Mouse (Mus musculus): ENCODE results near the gene Il6ra. TPM values are rescaled to one million over a fixed set of nuclear protein-coding genes. Genes with fewer than 3 reads are reported as not detected.

Gene Il6ra
- polyA plus RNA-seq, 1 experiment from 2014 or later, result 1.2 TPM

GRCm38 (mm10) chr3:89898011-89898410 is 15.0 kb downstream of the Il6ra start:
- no peaks in the 10 kb centered on the region for H3K36me3 ChIP-seq (ENCODE audit: control insufficient read depth, insufficient read depth, low read length)
- no peak overlapping the region for H3K4me2 ChIP-seq (ENCODE audit: low read length)
- H3K4me3 ChIP-seq (ENCODE audit: low read length), result no peak overlapping the region
- no peaks in the 10 kb centered on the region for H3K9me3 ChIP-seq (ENCODE audit: control insufficient read depth, low read length)
- WGBS, result 76% methylated on average over 10 of the region's 10 CpGs
- H3K4me1 ChIP-seq (ENCODE audit: control insufficient read depth, insufficient read depth, low read depth, low read length), result no peaks in the 10 kb centered on the region
- ATAC-seq, result no peak
- H3K9ac ChIP-seq (ENCODE audit: low read depth, low read length), result no peak overlapping the region
- H3K27ac ChIP-seq (ENCODE audit: low read depth, low read length), result no peak overlapping the region
- no peaks in the 10 kb centered on the region for H3K27me3 ChIP-seq (replicated peaks; ENCODE audit: control insufficient read depth, insufficient read depth, low read length)

GRCm38 (mm10) chr3:89897204-89897796 is 15.7 kb downstream of the Il6ra start:
- ATAC-seq, result 0 out of 2 replicates have a peak, but pooled peaks have one; percentile 34
- 54% methylated on average over 8 of the region's 8 CpGs for WGBS
- H3K4me1 ChIP-seq (ENCODE audit: control insufficient read depth, insufficient read depth, low read depth, low read length), result no peaks in the 10 kb centered on the region
- no peak overlapping the region for H3K27ac ChIP-seq (ENCODE audit: low read depth, low read length)
- no peak overlapping the region for H3K4me2 ChIP-seq (ENCODE audit: low read length)
- no peaks in the 10 kb centered on the region for H3K36me3 ChIP-seq (ENCODE audit: control insufficient read depth, insufficient read depth, low read length)
- H3K4me3 ChIP-seq (ENCODE audit: low read length), result no peak overlapping the region
- no peaks in the 10 kb centered on the region for H3K9me3 ChIP-seq (ENCODE audit: control insufficient read depth, low read length)
- H3K27me3 ChIP-seq (replicated peaks; ENCODE audit: control insufficient read depth, insufficient read depth, low read length), result no peaks in the 10 kb centered on the region
- no peak overlapping the region for H3K9ac ChIP-seq (ENCODE audit: low read depth, low read length)

- no peaks in the 10 kb centered on the region for H3K4me1 ChIP-seq (ENCODE audit: control insufficient read depth, insufficient read depth, low read depth, low read length)
- no peak overlapping the region for H3K9ac ChIP-seq (ENCODE audit: low read depth, low read length)
- H3K36me3 ChIP-seq (ENCODE audit: control insufficient read depth, insufficient read depth, low read length), result no peaks in the 10 kb centered on the region
- WGBS, result 10% methylated on average over 5 of the region's 5 CpGs
- H3K27ac ChIP-seq (ENCODE audit: low read depth, low read length), result no peak overlapping the region
- no peak overlapping the region for H3K4me2 ChIP-seq (ENCODE audit: low read length)
- H3K9me3 ChIP-seq (ENCODE audit: control insufficient read depth, low read length), result no peaks in the 10 kb centered on the region
- no peak for ATAC-seq
- H3K4me3 ChIP-seq (ENCODE audit: low read length), result no peak overlapping the region
- no peaks in the 10 kb centered on the region for H3K27me3 ChIP-seq (replicated peaks; ENCODE audit: control insufficient read depth, insufficient read depth, low read length)
Observed at GRCm38 (mm10) chr3:89896571-89896970, 16.4 kb downstream of the Il6ra start.

GRCm38 (mm10) chr3:89892517-89893106 is 20.4 kb downstream of the Il6ra start:
- Histone ChIP-seq H3K36me3 (ENCODE audit: control insufficient read depth, insufficient read depth, low read length) (no peaks in the 10 kb centered on the region), H3K27ac (ENCODE audit: low read depth, low read length) (no peak overlapping the region), H3K9me3 (ENCODE audit: control insufficient read depth, low read length) (no peaks in the 10 kb centered on the region), H3K4me2 (ENCODE audit: low read length) (no peak overlapping the region), H3K9ac (ENCODE audit: low read depth, low read length) (no peak overlapping the region), H3K4me3 (ENCODE audit: low read length) (no peak overlapping the region), H3K27me3 (replicated peaks; ENCODE audit: control insufficient read depth, insufficient read depth, low read length) (no peaks in the 10 kb centered on the region), H3K4me1 (ENCODE audit: control insufficient read depth, insufficient read depth, low read depth, low read length) (no peaks in the 10 kb centered on the region)
- WGBS, result 94% methylated on average over 5 of the region's 5 CpGs
- ATAC-seq, result no peak

GRCm38 (mm10) chr3:89891696-89892095 is 21.3 kb downstream of the Il6ra start:
- ATAC-seq, result no peak
- H3K9ac ChIP-seq (ENCODE audit: low read depth, low read length), result no peak overlapping the region
- no peaks in the 10 kb centered on the region for H3K4me1 ChIP-seq (ENCODE audit: control insufficient read depth, insufficient read depth, low read depth, low read length)
- H3K4me3 ChIP-seq (ENCODE audit: low read length), result no peak overlapping the region
- H3K9me3 ChIP-seq (ENCODE audit: control insufficient read depth, low read length), result no peaks in the 10 kb centered on the region
- H3K27ac ChIP-seq (ENCODE audit: low read depth, low read length), result no peak overlapping the region
- no peaks in the 10 kb centered on the region for H3K27me3 ChIP-seq (replicated peaks; ENCODE audit: control insufficient read depth, insufficient read depth, low read length)
- H3K36me3 ChIP-seq (ENCODE audit: control insufficient read depth, insufficient read depth, low read length), result no peaks in the 10 kb centered on the region
- no peak overlapping the region for H3K4me2 ChIP-seq (ENCODE audit: low read length)

- Histone ChIP-seq H3K36me3 (ENCODE audit: control insufficient read depth, insufficient read depth, low read length) (no peaks in the 10 kb centered on the region), H3K9ac (ENCODE audit: low read depth, low read length) (no peak overlapping the region), H3K27ac (ENCODE audit: low read depth, low read length) (no peak overlapping the region), H3K4me2 (ENCODE audit: low read length) (no peak overlapping the region), H3K4me1 (ENCODE audit: control insufficient read depth, insufficient read depth, low read depth, low read length) (no peaks in the 10 kb centered on the region), H3K4me3 (ENCODE audit: low read length) (no peak overlapping the region), H3K9me3 (ENCODE audit: control insufficient read depth, low read length) (no peaks in the 10 kb centered on the region), H3K27me3 (replicated peaks; ENCODE audit: control insufficient read depth, insufficient read depth, low read length) (no peaks in the 10 kb centered on the region)
- WGBS, result 77% methylated on average over 8 of the region's 8 CpGs
- no peak for ATAC-seq
Observed at GRCm38 (mm10) chr3:89889841-89890430, 23.1 kb downstream of the Il6ra start.

GRCm38 (mm10) chr3:89887582-89888230 is 25.3 kb downstream of the Il6ra start:
- Histone ChIP-seq H3K4me3 (ENCODE audit: low read length) (no peak overlapping the region), H3K9me3 (ENCODE audit: control insufficient read depth, low read length) (no peaks in the 10 kb centered on the region), H3K36me3 (ENCODE audit: control insufficient read depth, insufficient read depth, low read length) (no peaks in the 10 kb centered on the region), H3K27ac (ENCODE audit: low read depth, low read length) (no peak overlapping the region), H3K27me3 (replicated peaks; ENCODE audit: control insufficient read depth, insufficient read depth, low read length) (no peaks in the 10 kb centered on the region), H3K9ac (ENCODE audit: low read depth, low read length) (no peak overlapping the region), H3K4me2 (ENCODE audit: low read length) (no peak overlapping the region), H3K4me1 (ENCODE audit: control insufficient read depth, insufficient read depth, low read depth, low read length) (no peaks in the 10 kb centered on the region)
- WGBS, result 91% methylated on average over 7 of the region's 7 CpGs
- ATAC-seq, result no peak

GRCm38 (mm10) chr3:89885766-89886165 is 27.2 kb downstream of the Il6ra start:
- no peaks in the 10 kb centered on the region for H3K9me3 ChIP-seq (ENCODE audit: control insufficient read depth, low read length)
- 93% methylated on average over 11 of the region's 11 CpGs for WGBS

GRCm38 (mm10) chr3:89883582-89884041 is 29.4 kb downstream of the Il6ra start:
- 87% methylated on average over 4 of the region's 4 CpGs for WGBS
- no peak overlapping the region for H3K4me3 ChIP-seq (ENCODE audit: low read length)
- ATAC-seq, result no peak
- no peak overlapping the region for H3K9ac ChIP-seq (ENCODE audit: low read depth, low read length)
- H3K4me1 ChIP-seq (ENCODE audit: control insufficient read depth, insufficient read depth, low read depth, low read length), result no peaks in the 10 kb centered on the region
- no peak overlapping the region for H3K27ac ChIP-seq (ENCODE audit: low read depth, low read length)
- no peaks in the 10 kb centered on the region for H3K9me3 ChIP-seq (ENCODE audit: control insufficient read depth, low read length)
- no peak overlapping the region for H3K4me2 ChIP-seq (ENCODE audit: low read length)
- H3K36me3 ChIP-seq (ENCODE audit: control insufficient read depth, insufficient read depth, low read length), result no peaks in the 10 kb centered on the region
- H3K27me3 ChIP-seq (replicated peaks; ENCODE audit: control insufficient read depth, insufficient read depth, low read length), result no peaks in the 10 kb centered on the region

More at GRCm38 (mm10) chr3:89885766-89886165, 27.2 kb downstream of the Il6ra start:
- Histone ChIP-seq H3K27ac (ENCODE audit: low read depth, low read length) (no peak overlapping the region), H3K4me2 (ENCODE audit: low read length) (no peak overlapping the region), H3K4me1 (ENCODE audit: control insufficient read depth, insufficient read depth, low read depth, low read length) (no peaks in the 10 kb centered on the region), H3K4me3 (ENCODE audit: low read length) (no peak overlapping the region), H3K36me3 (ENCODE audit: control insufficient read depth, insufficient read depth, low read length) (no peaks in the 10 kb centered on the region), H3K9ac (ENCODE audit: low read depth, low read length) (no peak overlapping the region), H3K27me3 (replicated peaks; ENCODE audit: control insufficient read depth, insufficient read depth, low read length) (no peaks in the 10 kb centered on the region)
- ATAC-seq, result no peak

All from hindbrain, embryonic 16.5 days (tissue).